Mouse (Mus musculus) A20 (cell line): ENCODE measurements around the gene Pycr1.

Experiments
- DNase-seq: peaks from one replicate; pipeline ENCODE4 v3.0.0-alpha.2; 2011; ENCODE audit warnings: low read depth, low spot score

Gene Pycr1

DNA sequence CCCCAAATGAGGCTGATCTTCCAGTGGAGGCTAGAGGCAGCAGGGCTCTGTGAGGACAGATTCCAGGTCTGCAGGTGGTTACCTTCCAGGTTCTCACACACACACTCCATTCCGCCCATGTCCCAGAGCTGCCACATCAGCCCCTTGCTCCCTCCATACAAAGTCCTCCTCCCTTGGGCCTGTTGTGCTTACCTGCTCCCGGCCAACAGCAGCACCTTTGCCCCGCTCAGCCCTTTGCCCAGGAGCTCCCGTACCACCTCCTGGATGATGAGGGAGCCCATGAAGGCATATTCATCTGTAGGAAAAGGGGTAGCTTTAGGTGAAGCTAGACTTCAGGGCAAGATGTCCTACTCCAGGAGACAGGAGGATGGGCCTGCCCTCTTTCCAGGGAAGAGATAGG lies 13.7 kb upstream of the Pycr1 start:
- no peak for DNase-seq

DNA sequence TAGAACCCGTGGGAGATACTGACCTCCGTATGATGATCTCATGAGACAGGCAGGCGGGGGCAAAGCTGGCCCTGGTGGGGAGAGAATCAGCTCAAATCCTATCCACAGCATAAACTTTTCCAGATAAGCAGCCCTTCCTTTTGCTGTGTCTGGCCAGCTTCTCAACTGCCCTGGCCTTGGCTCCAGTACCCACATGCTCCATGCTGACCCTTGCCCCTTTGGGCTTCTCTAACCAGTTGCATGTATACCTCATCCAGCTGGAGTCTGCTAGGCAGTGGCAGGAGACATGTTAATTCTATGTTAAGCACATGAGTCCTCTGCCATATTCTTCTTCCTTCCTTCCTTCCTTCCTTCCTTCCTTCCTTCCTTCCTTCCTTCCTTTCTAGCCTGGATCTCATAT lies 11.2 kb upstream of the Pycr1 start:
- DNase-seq: no peak

DNA sequence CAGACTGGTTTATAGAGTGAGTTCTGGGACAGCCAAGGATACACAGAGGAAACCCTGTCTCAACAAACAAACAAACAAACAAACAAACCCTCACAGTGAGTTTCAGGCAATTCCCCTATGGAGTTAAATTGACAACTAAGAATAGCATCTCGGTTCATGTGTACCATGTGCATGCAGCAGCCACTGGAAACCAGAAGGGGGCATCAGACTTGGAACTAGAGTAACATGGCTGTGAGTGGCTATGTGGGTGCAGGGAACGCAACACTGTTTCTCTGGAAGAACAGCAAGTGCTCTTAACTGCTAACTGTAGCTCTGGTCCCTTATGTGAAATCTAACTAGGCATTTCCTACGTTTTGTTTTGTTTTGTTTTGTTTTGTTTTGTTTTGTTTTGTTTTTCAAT lies 8.3 kb upstream of the Pycr1 start:
- DNase-seq: peak; percentile 32

DNA sequence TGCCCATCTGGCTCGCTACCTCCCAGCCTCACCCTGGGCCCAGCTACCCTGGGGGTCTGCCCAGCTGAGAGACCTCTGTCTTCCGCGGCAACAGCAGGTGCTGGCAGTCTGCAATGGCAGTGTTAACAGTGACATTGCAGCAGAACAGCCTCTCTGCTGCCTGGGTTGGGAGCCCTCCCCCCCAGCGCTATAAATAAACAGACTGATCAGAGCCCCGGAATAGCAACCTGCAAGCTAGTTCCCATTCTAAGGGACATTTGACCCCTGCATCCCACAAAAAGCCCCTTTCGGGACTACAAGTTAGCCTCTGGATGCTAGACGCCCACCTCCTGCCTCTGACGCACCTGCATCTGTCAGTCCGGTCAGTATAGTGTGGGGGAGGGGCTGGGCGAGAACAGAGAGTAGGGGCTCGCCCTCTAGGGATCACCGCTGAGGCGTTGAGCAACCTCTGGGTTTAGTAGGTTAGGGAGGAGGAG lies 4.5 kb upstream of the Pycr1 start, which contains the start of gene Myadml2:
Gene Myadml2, minus strand, starts transcription at position 158 of the 476 bp plus-strand sequence.
- DNase-seq: peak; percentile 92

DNA sequence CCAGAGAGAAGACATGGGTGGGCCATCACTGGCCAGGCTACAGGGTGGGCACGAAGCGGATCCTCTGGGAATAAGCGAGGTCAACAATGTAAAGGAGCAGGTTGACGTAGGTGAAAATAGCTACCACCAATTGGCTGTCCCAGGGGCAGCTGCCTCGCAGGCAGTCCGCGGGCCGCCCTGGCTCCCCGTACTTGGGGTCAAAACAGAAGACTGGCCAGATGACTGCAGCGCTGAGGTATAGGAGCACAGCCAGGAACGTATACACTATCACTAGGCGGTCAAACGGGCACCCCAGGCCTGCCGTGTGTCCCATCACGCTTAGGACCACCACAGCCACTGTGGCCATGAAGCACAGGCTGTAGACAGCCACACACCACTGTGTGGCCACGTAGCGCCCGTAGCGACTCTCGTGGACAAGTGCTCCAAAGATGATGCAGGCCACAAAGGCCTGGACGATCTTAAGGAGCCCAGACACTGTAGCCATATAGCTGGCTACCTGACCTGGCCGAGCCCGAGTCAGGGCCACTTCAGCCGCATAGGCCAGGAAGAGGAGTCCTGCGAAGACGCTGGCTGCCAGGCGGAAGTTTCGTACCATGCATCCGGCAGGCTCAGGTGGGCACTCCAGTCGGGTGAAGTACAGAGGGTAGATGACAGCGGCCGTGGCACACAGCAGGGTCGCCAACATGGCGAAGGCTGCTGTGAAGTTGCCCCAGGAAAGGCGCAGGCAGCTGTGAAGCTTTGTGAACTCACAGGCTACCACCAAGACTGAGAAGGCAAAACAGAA lies 3.7 kb upstream of the Pycr1 start:
- no peak for DNase-seq

DNA sequence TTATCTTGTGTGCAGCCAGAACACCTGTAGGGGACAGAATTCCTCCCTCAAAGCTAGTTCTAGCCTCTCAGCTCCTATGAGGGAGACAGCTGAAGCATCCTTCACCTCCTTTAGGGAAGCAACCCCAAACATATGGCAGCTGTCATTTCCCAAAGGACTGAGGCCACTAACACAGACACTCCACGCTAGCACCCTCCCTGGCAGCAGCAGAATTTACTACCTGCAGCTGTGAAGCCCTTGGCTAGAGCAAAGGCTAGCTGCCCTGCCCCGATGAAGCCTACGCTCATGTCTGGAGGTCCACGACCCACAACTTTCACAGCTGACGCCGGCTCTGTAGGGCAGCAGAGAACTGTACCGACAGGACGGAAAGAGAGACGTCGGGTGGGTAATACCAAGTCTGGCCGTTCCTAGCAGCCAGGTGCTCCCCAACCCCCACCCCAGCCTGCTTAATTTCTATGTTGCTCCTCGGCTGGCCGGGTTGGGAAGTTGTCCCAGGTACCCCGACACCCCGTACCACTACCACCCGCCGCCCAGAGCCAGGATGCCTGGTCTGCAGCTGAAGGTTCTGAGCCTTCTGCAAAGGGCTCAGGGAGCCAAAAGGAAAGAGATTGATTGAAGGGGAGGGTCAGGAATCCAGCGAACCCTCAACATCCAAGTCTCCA lies 499 bp downstream of the Pycr1 start:
- DNase-seq: no peak

DNA sequence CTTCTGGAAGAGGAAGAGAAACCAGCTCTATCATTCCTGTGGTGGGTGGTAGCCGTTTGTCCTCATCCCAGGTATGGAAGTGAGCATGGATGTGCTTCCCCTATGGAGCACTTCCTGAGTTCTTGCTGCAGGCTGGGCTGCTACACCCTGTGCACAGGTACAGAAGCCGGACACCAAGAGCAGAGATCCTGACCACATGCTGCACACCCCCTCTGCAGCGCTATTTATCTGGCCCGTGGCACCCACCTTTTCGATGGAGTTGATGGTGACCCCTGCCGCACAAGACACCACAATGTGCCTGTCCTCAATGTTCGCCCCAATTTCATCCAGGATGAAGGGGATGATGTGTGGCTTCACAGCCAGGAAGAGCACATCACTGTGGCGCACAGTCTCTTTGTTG lies 1.7 kb downstream of the Pycr1 start:
- DNase-seq: peak; percentile 33

DNA sequence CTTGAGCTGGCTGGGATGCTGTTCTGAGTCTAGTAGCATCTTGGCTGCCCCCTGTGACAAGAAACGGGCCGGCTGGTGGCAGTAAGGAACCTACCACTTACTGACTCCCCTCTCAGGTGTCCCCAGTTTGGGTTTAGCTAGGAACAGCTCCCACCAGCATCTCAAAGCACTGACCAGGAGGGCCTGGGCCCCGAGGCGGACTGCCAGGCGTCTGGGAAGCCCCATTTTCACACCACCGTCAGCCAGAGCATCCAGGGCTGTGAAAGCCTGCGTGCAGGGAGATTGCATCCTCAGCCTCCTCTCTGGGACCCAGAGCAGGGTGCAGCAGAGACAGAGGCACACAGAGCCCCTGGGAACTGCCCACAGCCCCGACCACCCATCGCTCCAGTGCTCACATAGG lies 2.3 kb downstream of the Pycr1 start:
- no peak for DNase-seq

DNA sequence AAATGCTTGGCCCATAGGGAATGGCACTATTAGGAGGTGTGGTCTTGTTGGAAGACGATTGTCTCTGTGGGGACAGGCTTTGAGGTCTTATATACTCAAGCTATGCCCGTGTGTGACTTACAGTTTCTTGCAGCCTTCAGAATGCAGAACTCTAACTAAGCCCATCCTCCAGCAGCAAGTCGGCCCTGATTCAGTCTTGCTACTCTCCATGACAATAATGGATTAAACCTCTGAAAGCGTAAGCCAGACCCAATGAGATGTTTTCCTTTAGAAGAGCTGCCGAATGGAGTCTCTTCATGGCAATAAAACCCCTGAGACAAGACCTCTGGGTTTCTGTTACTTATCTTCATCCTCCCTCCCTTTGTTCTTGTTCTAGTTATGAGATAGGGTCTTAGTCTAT lies 8.8 kb downstream of the Pycr1 start:
- peak; percentile 48 for DNase-seq

DNA sequence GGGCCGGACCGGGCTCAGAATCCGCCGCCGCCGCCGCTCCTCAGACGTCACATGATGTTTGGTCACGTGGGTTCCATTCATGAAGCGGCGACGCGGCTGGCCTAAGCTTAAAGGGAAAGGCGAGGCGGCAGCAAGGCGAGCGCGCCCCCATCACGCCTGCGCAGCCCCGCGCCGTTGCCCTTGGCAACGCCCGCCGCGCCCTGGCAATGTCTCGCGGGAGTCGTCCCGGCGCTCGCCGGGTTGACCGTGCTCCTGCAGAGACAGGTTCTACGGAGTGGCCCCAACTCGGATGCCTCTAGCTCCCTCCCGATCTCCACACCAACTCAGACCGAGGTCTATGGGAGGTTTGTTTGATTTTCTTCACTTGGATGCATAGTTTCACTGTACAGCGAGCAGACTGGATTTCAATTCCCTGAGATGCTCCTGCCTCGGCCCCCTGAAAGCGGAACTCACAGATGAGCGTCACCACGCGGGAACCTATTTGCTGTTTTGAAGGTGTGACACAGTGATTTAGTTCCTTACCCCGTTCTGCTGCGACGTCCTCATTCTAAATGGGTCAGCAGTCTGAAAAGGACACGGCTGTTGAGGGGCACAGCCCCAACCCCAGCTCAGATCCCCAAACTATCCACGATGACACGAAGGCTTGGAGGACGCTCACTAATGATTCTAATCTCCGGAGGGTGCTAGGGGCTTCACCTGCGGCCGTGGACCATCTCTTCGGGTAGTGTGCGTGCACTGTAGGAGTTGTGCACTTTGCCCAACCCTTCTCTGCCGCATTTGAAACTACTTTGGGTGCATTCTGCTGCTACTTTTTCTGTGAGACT lies 9.8 kb downstream of the Pycr1 start, which contains the start of gene Mafg:
Gene Mafg, minus strand, starts transcription at position 81 of the 824 bp plus-strand sequence.
- peak; percentile 97 for DNase-seq

DNA sequence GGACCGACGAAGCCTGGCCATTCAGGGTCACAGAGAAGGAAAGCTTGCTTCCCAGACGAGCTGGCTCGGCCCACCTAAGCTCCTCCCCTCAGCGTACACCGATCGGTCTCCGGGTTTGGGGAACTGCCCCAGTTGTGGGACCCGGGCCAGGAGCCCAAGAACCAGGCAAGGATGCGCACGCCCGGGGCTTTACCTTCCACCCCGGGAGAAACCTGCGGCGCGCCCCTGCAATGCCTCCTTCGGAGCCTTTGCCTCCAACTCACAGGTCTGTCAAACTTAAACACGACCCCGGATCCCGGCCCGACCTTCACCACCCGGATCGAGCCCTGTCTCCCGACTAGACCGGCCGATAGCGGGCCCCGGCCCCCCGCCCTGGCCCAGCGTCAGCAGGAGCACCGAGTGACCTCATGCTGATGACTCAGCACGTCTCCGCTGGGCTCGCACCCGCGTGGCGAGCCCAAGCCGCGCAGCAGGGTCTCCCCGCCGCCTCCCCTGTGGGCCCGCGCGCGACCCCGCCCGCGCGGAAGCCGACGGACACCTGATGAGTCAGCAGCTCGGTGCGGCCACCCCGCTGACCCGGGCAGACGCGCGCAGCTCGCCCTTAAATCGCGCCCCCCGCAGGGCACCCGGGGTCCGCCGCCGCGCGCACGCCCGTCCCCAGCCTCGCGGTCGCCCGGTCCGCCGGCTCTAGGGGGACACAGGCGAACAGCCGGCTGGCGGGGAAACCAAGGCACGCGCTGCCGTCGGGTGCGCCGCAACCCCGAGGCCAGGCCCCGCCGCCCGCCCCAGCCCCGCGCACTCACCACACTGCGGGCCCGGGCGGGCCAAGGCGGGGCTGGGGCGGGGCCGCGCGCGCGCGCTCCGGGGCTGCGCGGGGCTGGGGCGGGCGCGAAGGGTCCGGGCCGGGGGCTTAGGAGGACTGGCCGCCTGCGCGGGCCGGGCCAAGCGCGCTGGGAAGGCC lies 10.7 kb downstream of the Pycr1 start:
- peak; percentile 80 for DNase-seq

DNA sequence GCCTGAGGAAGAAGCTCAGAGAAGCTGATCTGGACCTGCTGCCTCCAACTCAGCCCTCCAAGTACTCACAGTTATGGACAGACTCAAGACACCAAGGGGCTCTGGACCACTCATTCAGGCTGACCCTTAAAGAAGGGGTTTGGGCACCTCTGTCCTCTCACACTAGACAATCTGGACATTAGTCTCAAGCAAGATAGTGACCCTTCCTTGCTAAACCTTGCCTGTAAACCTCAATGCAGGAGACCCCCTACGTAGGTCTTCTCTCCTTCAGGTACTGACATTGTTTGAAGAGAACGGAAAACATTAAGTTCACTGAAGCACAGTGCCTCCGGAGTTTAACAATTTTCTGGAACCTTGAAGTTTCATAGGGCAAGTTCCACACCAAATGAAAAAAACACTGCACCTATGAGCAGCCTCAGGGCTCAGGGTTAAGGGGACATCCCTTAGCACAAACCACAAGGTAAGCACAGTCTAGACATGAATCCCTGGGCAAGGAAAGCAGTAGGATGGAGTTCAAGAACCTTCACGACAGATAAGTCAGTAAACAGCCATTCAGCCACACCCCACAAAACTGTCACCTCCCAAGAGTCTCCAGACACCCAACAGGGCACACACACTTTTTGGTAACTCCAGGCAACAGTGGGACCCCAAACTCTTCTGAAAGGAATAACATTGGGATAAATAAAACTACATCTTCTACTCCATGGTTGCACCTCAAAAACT lies 11.7 kb downstream of the Pycr1 start:
- peak; percentile 59 for DNase-seq

DNA sequence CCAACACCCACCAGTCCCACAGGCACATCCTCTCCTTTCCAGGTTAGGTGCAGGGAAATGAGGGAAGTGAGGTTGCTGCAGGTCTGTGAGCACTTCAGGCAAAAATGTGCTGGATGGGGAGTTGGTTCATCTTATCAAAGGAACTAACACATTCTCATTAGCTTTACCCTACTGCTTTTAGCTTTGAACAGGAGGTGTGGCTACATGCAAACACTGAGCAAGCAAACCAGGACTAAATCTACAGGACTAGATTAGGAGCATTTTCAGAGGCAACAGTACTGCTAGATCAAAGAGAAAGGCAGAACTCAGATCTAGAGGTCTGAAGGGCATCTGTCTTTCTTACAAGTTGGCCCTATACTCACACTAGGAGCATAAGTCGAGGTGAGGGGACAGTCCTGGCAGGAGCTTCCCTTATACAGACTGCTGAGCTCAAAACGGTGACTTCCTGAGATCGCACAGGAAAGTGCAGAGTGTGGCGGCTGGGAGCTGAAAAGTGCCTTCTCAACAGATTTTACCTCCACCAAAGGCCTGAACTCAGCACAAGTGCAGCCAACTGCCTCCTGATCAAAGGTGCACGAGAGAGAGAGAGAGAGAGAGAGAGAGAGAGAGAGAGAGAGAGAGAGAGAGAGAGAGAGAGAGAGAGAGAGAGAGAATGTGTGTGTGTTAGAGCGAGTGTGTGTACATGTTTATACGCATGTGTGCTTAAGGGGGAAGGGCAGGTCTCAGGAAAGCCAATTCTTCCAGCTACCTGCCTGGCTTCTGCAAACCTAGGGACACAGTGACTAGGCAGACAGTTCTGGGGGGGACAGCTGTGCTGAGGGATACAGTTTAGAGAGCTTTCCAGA lies 12.5 kb downstream of the Pycr1 start:
- DNase-seq: peak; percentile 77

DNA sequence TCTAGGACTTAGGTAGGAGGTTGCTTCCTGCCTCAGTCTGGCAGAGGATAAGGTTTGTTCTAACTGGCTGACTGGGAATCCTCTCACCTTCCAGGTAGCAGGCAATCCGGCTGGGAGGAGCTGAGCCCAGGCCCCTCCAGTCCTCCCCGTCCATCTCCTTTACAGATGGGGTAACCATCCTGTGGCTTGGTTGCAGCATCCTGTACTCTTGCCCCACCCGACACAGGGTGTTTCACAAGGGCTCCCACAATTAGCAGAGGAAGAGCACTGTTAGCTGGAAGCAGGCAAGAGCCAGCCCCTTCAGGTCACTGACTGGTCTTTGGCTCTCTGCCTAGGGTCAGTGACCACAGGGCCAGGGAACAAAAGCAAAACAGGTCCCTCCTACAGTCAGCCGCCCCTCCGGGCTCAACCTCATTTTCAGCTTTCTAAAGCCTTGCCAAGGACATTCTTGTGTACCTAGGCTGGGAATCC lies 13.1 kb downstream of the Pycr1 start:
- DNase-seq: no peak

DNA sequence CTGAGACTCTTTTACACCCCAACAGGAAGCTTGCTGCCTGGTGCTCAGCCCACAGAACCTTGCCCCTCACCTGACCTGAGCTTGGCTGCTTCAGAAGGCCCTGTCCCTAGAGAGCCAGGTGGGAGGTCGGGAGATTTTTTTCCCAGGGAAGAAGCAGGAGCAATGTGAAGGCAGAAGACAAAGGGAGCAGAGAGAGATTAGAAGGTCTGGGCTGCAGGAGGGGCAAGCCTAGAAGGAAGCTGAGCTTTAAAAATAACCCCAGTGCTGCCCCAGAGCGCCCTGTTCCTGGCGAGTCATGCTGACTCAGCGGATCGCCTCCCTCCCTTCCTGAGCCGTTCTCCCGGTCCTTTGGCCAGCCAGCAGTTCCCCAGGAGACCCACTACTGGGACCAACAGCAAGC lies 13.7 kb downstream of the Pycr1 start:
- peak; percentile 63 for DNase-seq

DNA sequence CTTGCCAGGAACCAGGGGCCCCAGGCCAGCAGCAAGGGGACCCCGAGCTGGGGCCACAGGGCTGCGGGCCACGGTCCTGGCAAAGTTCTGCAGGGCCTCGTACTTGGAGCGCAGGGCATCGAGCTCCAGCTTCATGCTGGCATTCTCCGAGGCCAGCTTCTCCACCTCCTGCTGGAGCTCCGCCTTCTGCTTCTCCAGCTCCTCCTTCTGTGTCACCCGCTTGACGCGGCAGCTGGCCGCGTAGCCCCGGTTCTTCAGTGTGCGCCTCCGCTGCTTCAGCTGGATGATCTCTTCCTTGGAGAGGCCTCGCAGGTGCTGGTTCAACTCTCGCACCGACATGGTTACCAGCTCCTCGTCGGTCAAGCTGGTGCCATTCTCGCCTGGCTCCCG lies 14.2 kb downstream of the Pycr1 start:
- peak; percentile 88 for DNase-seq

DNA sequence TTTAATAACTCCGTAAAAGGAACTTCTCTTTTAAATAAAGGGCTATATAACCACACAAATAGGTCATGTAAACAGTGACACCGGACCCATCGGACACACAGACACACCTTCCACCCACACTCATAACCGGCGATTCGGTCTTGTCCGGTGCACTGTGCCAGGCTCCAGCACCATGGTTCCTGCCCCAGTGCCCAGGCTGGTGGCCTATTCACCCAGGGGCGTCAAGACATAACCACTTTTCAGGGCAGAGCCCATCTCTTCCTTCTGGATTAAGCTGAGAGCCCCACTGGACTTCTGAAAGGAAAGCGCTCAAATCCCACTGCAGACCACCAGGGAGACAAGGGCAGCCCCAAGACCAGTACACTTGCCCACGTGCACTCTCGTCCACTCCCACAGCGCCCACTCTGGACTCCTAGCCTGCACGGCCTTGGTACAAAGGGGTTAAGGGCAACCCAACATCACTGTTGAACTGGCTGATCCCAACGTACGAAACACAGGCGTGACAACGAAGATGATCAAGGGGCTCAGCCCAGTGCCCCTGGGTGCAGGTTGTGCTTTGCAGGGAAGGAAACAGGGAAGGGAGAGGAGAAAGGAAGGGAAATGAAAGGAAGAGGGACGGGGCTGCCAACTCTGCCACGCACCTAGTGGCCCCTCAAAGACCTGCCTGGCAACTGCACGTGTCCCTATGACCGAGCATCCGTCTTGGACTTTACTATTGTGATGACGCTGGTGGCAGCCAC lies 14.8 kb downstream of the Pycr1 start:
- DNase-seq: peak; percentile 40

DNA sequence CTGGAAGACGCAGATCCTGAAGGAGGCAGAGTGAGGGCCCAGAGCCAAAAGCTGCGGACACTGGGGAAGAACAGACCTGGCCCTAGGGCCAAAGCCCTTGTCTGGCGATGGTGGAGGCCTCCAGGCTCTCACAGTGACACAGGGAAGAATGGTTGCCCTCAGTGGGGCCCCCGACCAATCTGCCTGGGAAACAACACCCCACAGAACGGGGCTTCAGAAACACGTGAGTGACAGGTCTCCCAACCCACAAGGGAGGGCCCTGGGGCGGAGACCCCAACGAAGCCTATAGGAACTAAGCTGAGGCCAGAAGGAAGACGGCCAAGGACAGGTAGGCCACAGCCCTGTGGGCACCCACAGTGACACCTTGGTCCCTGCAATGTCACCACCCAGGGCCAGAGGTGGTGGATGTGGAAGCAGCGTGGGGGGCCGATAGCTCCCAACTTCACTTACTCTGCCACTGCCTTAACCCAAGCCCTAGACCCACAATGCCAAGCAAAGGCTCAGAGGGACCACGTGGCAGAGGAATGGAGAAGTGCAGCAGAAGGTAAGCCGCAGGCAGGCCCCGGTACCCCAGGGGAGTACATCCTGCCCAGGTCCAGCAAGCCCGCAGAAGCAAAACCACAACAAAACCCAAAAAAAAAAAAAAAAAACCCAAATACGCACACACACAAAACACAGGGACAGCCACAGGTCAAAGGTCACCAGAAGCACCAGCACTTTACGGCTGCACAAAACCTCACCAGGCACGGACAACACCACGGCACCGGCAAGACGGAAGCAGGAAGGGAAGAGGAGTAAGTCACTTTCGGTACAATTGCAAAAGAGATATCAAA lies 15.9 kb downstream of the Pycr1 start:
- DNase-seq: peak; percentile 87
